Mouse (Mus musculus) lung, adult 2 months (tissue): ENCODE data around the gene Plekha6.

Experiments
- CTCF ChIP-seq: fragments of 200-500 bp; IDR thresholded peaks from 2 replicates; pipeline ENCODE4 v1.5.1; 2011; ENCODE audit warnings: mild to moderate bottlenecking, low read length, control low read depth; ENCODE audit not compliant: insufficient read depth
- POLR2A ChIP-seq: fragments of 200-500 bp; IDR thresholded peaks from 2 replicates; pipeline ENCODE4 v1.6.1; 2011; ENCODE audit warnings: low read depth, mild to moderate bottlenecking, control low read depth, low read length, borderline replicate concordance; ENCODE audit errors: extremely low read depth

DNA sequence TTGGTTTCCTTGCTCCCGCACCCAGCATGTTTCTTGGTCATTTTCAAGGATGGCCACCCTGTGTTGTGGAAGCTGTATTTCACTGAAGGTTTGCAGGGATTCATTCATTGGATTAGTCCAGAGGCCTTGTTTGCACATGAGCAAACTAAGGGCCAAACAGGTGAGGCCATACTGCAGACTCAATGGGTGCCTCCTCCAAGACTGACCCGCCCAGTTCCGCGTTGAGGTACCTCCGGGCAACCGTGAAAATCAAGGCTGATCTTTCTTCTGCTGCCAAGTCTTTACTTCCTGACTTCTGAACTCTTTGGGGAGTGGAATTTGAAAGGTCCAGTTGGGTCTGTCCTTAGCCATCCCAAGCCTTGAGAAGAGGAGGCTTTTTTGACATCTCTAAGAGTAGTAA is 90.2 kb downstream of the Plekha6 start:
- TF ChIP-seq CTCF (no peak), POLR2A (no peak)
